Mouse (Mus musculus) embryonic facial prominence, embryonic 10.5 days (tissue): ENCODE measurements around the gene Abcc4. TPM values are rescaled to one million over a fixed set of nuclear protein-coding genes. Genes with fewer than 3 reads are reported as not detected.

Experiments used
- DNase-seq: peaks from one replicate; pipeline ENCODE4 v3.0.0-alpha.2; 2017; ENCODE audit warnings: low spot score
- H3K27ac ChIP-seq: fragments of 300-500 bp; sonication (generic); replicated peaks from 2 replicates; pipeline ENCODE4 v1.5.1; 2016; ENCODE audit warnings: mild to moderate bottlenecking
- H3K27me3 ChIP-seq: fragments of 300-500 bp; sonication (generic); replicated peaks from 2 replicates; pipeline ENCODE4 v1.6.1; 2016; ENCODE audit warnings: low read depth, mild to moderate bottlenecking; ENCODE audit not compliant: poor library complexity, severe bottlenecking
- H3K36me3 ChIP-seq: fragments of 300-500 bp; sonication (generic); replicated peaks from 2 replicates; pipeline ENCODE4 v1.6.1; 2016; ENCODE audit warnings: mild to moderate bottlenecking, moderate library complexity
- H3K4me1 ChIP-seq: fragments of 300-500 bp; sonication (generic); 2 replicates; pipeline ENCODE4 v1.6.1; 2016
- H3K4me3 ChIP-seq: fragments of 300-500 bp; sonication (generic); 2 replicates; pipeline ENCODE4 v1.5.1; 2016; ENCODE audit warnings: mild to moderate bottlenecking, moderate library complexity
- H3K9me3 ChIP-seq: fragments of 300-500 bp; sonication (generic); 2 replicates; pipeline ENCODE4 v1.6.1; 2016; ENCODE audit warnings: mild to moderate bottlenecking
- WGBS: fragments of 180-500 bp; shearing (Covaris S2); methylation state at CpG from one replicate; pipeline ENCODE4 v1.1.7; 2016; 5-methylcytosine and 5-hydroxymethylcytosine counted together
- polyA plus RNA-seq: library from polyadenylated mRNA; unstranded; fragments of >200 nt; fragmentation: Nextera tagmentation; extraction: Ambion mirVana; gene quantifications from 2 replicates; pipeline ENCODE4 v1.2.1, GENCODE M21; 2016

The Abcc4 gene
- polyA plus RNA-seq, 1 experiment from 2014 or later = 3.2 TPM

GRCm38 (mm10) chr14:118577895-118578294 lies 128.1 kb downstream of the Abcc4 start:
- H3K27me3 ChIP-seq = no peaks in the 10 kb centered on the region
- no peaks in the 10 kb centered on the region for H3K4me1 ChIP-seq
- H3K27ac ChIP-seq = no peak overlapping the region
- H3K4me3 ChIP-seq = no peak overlapping the region
- no peaks in the 10 kb centered on the region for H3K9me3 ChIP-seq
- DNase-seq = no peak
- no peaks in the 10 kb centered on the region for H3K36me3 ChIP-seq
- WGBS = 86% methylated on average over 5 of the region's 5 CpGs

GRCm38 (mm10) chr14:118572688-118573245 lies 133.3 kb downstream of the Abcc4 start:
- Histone ChIP-seq H3K4me1 (no peaks in the 10 kb centered on the region), H3K36me3 (no peaks in the 10 kb centered on the region), H3K27me3 (no peaks in the 10 kb centered on the region), H3K4me3 (no peak overlapping the region), H3K9me3 (no peaks in the 10 kb centered on the region), H3K27ac (no peak overlapping the region)
- DNase-seq = no peak
- WGBS = 82% methylated on average over 9 of the region's 9 CpGs

GRCm38 (mm10) chr14:118569586-118569985 lies 136.4 kb downstream of the Abcc4 start:
- no peak overlapping the region for H3K4me3 ChIP-seq
- whole genome bisulfite sequencing = 90% methylated on average over 13 of the region's 13 CpGs
- no peak for DNase-seq

GRCm38 (mm10) chr14:118568116-118568673 lies 137.8 kb downstream of the Abcc4 start:
- Histone ChIP-seq H3K27ac (no peak overlapping the region), H3K36me3 (no peaks in the 10 kb centered on the region), H3K4me3 (no peak overlapping the region), H3K9me3 (no peaks in the 10 kb centered on the region), H3K4me1 (peaks cover 8% of the 10 kb centered on the region), H3K27me3 (0 out of 2 replicates have a peak, but pooled peaks cover 4% of the 10 kb centered on the region)
- 89% methylated on average over 17 of the region's 17 CpGs for WGBS
- DNase-seq = no peak

More at GRCm38 (mm10) chr14:118569586-118569985, 136.4 kb downstream of the Abcc4 start:
- Histone ChIP-seq H3K27me3 (0 out of 2 replicates have a peak, but pooled peaks cover 4% of the 10 kb centered on the region), H3K36me3 (no peaks in the 10 kb centered on the region), H3K27ac (no peak overlapping the region), H3K4me1 (peaks cover 8% of the 10 kb centered on the region), H3K9me3 (no peaks in the 10 kb centered on the region)

- DNase-seq = no peak
- Histone ChIP-seq H3K4me1 (peaks cover 8% of the 10 kb centered on the region), H3K27ac (no peak overlapping the region), H3K4me3 (no peak overlapping the region), H3K9me3 (no peaks in the 10 kb centered on the region), H3K27me3 (0 out of 2 replicates have a peak, but pooled peaks cover 4% of the 10 kb centered on the region), H3K36me3 (no peaks in the 10 kb centered on the region)
- WGBS = 83% methylated on average over 5 of the region's 5 CpGs
These were observed 139.2 kb downstream of the Abcc4 start for GRCm38 (mm10) chr14:118566809-118567208.

- Histone ChIP-seq H3K9me3 (no peaks in the 10 kb centered on the region), H3K4me1 (peaks cover 8% of the 10 kb centered on the region), H3K36me3 (no peaks in the 10 kb centered on the region), H3K4me3 (no peak overlapping the region), H3K27ac (no peak overlapping the region), H3K27me3 (0 out of 2 replicates have a peak, but pooled peaks cover 4% of the 10 kb centered on the region)
- DNase-seq = peak; percentile 18
- WGBS = 54% methylated on average over 12 of the region's 12 CpGs
These were observed 139.8 kb downstream of the Abcc4 start for GRCm38 (mm10) chr14:118566214-118566688.

- Histone ChIP-seq H3K27ac (no peak overlapping the region), H3K36me3 (no peaks in the 10 kb centered on the region), H3K4me1 (peaks cover 8% of the 10 kb centered on the region), H3K27me3 (0 out of 2 replicates have a peak, but pooled peaks cover 4% of the 10 kb centered on the region), H3K4me3 (no peak overlapping the region), H3K9me3 (no peaks in the 10 kb centered on the region)
- DNase-seq = no peak
- whole genome bisulfite sequencing = 94% methylated on average over 5 of the region's 5 CpGs
These were observed 140.3 kb downstream of the Abcc4 start for GRCm38 (mm10) chr14:118565696-118566095.

GRCm38 (mm10) chr14:118563570-118563969 lies 142.4 kb downstream of the Abcc4 start:
- H3K27me3 ChIP-seq = 0 out of 2 replicates have a peak, but pooled peaks cover 4% of the 10 kb centered on the region
- 87% methylated on average over 8 of the region's 8 CpGs for WGBS
- H3K36me3 ChIP-seq = no peaks in the 10 kb centered on the region

GRCm38 (mm10) chr14:118552901-118553475 lies 153.0 kb downstream of the Abcc4 start:
- H3K36me3 ChIP-seq = no peaks in the 10 kb centered on the region

More at GRCm38 (mm10) chr14:118563570-118563969, 142.4 kb downstream of the Abcc4 start:
- Histone ChIP-seq H3K4me1 (peaks cover 8% of the 10 kb centered on the region), H3K4me3 (no peak overlapping the region), H3K27ac (no peak overlapping the region), H3K9me3 (no peaks in the 10 kb centered on the region)
- DNase-seq = no peak

GRCm38 (mm10) chr14:118552390-118552789 lies 153.6 kb downstream of the Abcc4 start:
- peak overlapping the region; percentile 43; the same call in 1 of the 2 replicates for H3K4me3 ChIP-seq
- H3K27me3 ChIP-seq = peaks cover 24% of the 10 kb centered on the region
- no peak overlapping the region for H3K27ac ChIP-seq
- H3K4me1 ChIP-seq = peaks cover 24% of the 10 kb centered on the region
- 53% methylated on average over 5 of the region's 5 CpGs for WGBS
- DNase-seq = no peak
- no peaks in the 10 kb centered on the region for H3K9me3 ChIP-seq
- no peaks in the 10 kb centered on the region for H3K36me3 ChIP-seq

More at GRCm38 (mm10) chr14:118552901-118553475, 153.0 kb downstream of the Abcc4 start:
- H3K27ac ChIP-seq = no peak overlapping the region
- H3K4me1 ChIP-seq = peaks cover 24% of the 10 kb centered on the region
- WGBS = 85% methylated on average over 20 of the region's 20 CpGs
- H3K27me3 ChIP-seq = peaks cover 18% of the 10 kb centered on the region
- no peak for DNase-seq
- no peak overlapping the region for H3K4me3 ChIP-seq
- H3K9me3 ChIP-seq = no peaks in the 10 kb centered on the region

GRCm38 (mm10) chr14:118551725-118552285 lies 154.2 kb downstream of the Abcc4 start:
- peak overlapping the region; percentile 43 for H3K4me3 ChIP-seq
- 21% methylated on average over 24 of the region's 24 CpGs for WGBS
- no peaks in the 10 kb centered on the region for H3K9me3 ChIP-seq
- H3K4me1 ChIP-seq = peaks cover 24% of the 10 kb centered on the region
- no peaks in the 10 kb centered on the region for H3K36me3 ChIP-seq
- DNase-seq = peak; percentile 42
- H3K27me3 ChIP-seq = peaks cover 25% of the 10 kb centered on the region
- peak overlapping the region; percentile 55 for H3K27ac ChIP-seq

- DNase-seq = no peak
- no peaks in the 10 kb centered on the region for H3K36me3 ChIP-seq
These were observed 154.8 kb downstream of the Abcc4 start for GRCm38 (mm10) chr14:118551061-118551724.

More at GRCm38 (mm10) chr14:118551061-118551724, 154.8 kb downstream of the Abcc4 start:
- 46% methylated on average over 18 of the region's 18 CpGs for WGBS
- Histone ChIP-seq H3K27ac (peak overlapping the region; percentile 55; the same call in 1 of the 2 replicates), H3K27me3 (peaks cover 25% of the 10 kb centered on the region), H3K4me3 (peak overlapping the region; percentile 43), H3K9me3 (no peaks in the 10 kb centered on the region), H3K4me1 (peaks cover 24% of the 10 kb centered on the region)
